27 mouse cellular contexts compared by ENCODE assay signal in the genomic region with DNA sequence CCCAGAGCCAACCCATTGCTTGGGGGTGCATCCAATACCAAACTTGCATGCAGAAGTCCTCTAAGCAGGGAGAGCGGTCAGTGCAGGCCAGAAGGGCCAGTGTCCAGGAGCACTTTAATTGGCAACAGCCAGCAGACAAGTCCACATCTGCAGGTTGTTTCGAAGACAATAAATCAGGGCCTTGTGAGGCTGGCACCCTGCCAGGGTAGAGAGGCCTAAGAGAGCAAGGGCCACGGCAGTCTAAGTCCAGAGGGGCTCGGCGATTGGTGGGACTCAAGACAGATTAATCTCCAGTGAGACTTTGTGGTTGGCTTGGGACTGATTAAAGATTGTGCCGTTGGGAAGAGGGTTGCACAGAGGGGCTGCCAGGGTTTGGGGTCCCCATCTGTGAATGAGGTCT.
DNase-seq lines count a peak whose midpoint lies in the region; ATAC-seq lines count a peak whose summit lies in the region.
"Had no signal": no experiment of that assay in that cellular context is flagged by ENCODE, and none has a peak within 500 bp of the region (broad histone marks: within the 10 kb centered on the region; RNA-seq: fewer than 3 reads in every experiment).

No protein-coding gene starts in this region.

- no peaks in the 10 kb centered on the region for H3K9me3 ChIP-seq in limb, embryonic 11.5 days (ENCODE audit: control insufficient read depth, low read length)
- H3K9me3 ChIP-seq: embryonic facial prominence, embryonic 13.5 days; forebrain, embryonic 10.5 days; heart, embryonic 12.5 days; liver, embryonic 13.5 days had no signal

- no peak overlapping the region for H3K9ac ChIP-seq in limb, embryonic 11.5 days (ENCODE audit: low read length)
- H3K9ac ChIP-seq: embryonic facial prominence, embryonic 13.5 days; forebrain, postnatal 0 days; heart, embryonic 12.5 days; hindbrain, embryonic 14.5 days; liver, embryonic 13.5 days had no signal

- peak; percentile 67 for DNase-seq in heart, adult 11 months
- no peak for DNase-seq in heart, postnatal 14 days
- peak; percentile 55 for DNase-seq in retina, postnatal 1 day
- DNase-seq in retina, embryonic 14.5 days (ENCODE audit: low spot score), result no peak
- peak; percentile 73 for DNase-seq in limb, embryonic 11.5 days (ENCODE audit: low spot score)
- DNase-seq in right cerebral cortex, postnatal 36 days (ENCODE audit: low spot score in 2 of 2), result no peak
- DNase-seq: adrenal gland, postnatal 25 days; B cell, adult 2 months; cerebellum, adult 18-20 months; cerebellum, postnatal 10 days; forebrain, postnatal 0 days; gastrocnemius, postnatal 10 days; kidney, adult 8-10 months; liver, embryonic 13.5 days; lung, adult 2 months; lung, postnatal 10 days; midbrain, embryonic 14.5 days; right cerebral cortex, postnatal 25 days; spleen, adult 18-20 months; thymus, adult 18-20 months; thymus, postnatal 36 days had no signal

- intact Hi-C loops in heart, postnatal 14 days (cut with DNase I), result no loop called here

- peaks cover 65% of the 10 kb centered on the region for H3K4me1 ChIP-seq in limb, embryonic 11.5 days (ENCODE audit: control insufficient read depth, insufficient read depth, low read length)
- H3K4me1 ChIP-seq: heart, embryonic 12.5 days; liver, embryonic 13.5 days had no signal

- no peaks in the 10 kb centered on the region for H3K36me3 ChIP-seq in limb, embryonic 11.5 days (ENCODE audit: control insufficient read depth, insufficient read depth, low read length)
- H3K36me3 ChIP-seq: embryonic facial prominence, embryonic 13.5 days; forebrain, embryonic 10.5 days; heart, embryonic 12.5 days; liver, embryonic 13.5 days had no signal

- no peak overlapping the region for H3K4me3 ChIP-seq in limb, embryonic 11.5 days (ENCODE audit: low read depth, low read length)
- H3K4me3 ChIP-seq: embryonic facial prominence, embryonic 13.5 days; forebrain, embryonic 10.5 days; heart, adult 2 months; heart, embryonic 12.5 days; liver, embryonic 13.5 days had no signal

- H3K4me2 ChIP-seq in limb, embryonic 11.5 days (ENCODE audit: low read depth, severe bottlenecking), result no peak overlapping the region
- H3K4me2 ChIP-seq: embryonic facial prominence, embryonic 13.5 days; heart, embryonic 12.5 days; hindbrain, embryonic 14.5 days; liver, embryonic 13.5 days had no signal

- 19% methylated on average over 6 of the region's 6 CpGs for WGBS in limb, embryonic 11.5 days

- H3K27me3 ChIP-seq in limb, embryonic 11.5 days (ENCODE audit: control insufficient read depth, insufficient read depth, low read length), result no peaks in the 10 kb centered on the region

- H3K27ac ChIP-seq in limb, embryonic 11.5 days (replicated peaks; ENCODE audit: low read depth, low read length), result peak overlapping the region; percentile 43; the same call in 1 of the 2 replicates
- H3K27ac ChIP-seq: embryonic facial prominence, embryonic 13.5 days; forebrain, embryonic 10.5 days; heart, adult 2 months; hindbrain, embryonic 14.5 days; liver, embryonic 13.5 days; macrophage had no signal

- no peak for ATAC-seq in limb, embryonic 11.5 days (ENCODE audit: insufficient number of reproducible peaks, low FRiP score, low TSS enrichment, low read depth)
- ATAC-seq: forebrain, postnatal 0 days had no signal

Comparison
In these comparisons a context has a peak if more than half of its experiments do, and no peak if none do; other contexts are left out.
1. DNase-seq: peak in heart, adult 11 months (single experiment), retina, postnatal 1 day (single experiment) and limb, embryonic 11.5 days (single experiment); none in heart, postnatal 14 days (0 of 2), retina, embryonic 14.5 days (single experiment) and right cerebral cortex, postnatal 36 days (0 of 2).